Mouse (Mus musculus) cerebellum, adult 8-10 months (tissue): ENCODE data around the gene Soat1.
"Not testable (repeated sequence)": the region's sequence is repeated elsewhere in the genome, so short reads cannot be mapped to it uniquely, and the experiment has no call there.

Experiments
- DNase-seq: peaks from one replicate; pipeline ENCODE4 v3.0.0; 2022

The Soat1 gene

DNA sequence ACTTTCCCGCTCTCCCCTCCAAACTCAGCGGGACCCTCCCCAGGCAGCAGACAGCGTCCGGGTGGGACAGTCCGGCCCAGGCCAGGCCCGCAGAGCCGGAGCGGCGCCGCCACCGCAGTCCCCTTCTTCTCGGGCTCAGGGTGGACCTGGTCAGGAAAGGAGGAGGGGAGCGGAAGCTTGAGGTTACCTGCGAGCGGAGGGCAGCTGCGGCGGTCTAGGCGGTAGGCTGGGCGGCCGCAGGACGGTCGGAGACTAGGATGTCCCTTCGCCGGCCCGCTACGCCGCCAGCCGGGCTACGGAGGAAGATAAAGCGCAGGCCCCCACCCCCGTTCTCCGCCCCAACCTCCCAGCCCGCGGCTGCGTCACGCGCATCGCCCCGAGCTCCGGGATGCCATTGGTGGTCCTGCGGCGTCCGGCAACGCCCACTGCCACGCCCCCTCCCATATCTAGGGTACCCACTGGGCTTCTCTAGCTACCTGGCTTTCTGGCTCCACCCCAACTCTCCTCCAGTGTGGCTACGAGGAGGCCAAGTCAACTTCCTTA lies at the start of gene Soat1:
Soat1 (minus strand) TSS at position 371 of the 543 bp plus-strand sequence.
- DNase-seq: peak; percentile 72

GRCm38 (mm10) chr1:156523842-156524241 lies 49.7 kb upstream of the Soat1 start, which contains the start of gene Gm10031:
Gene Gm10031, plus strand, starts transcription at chr1:156524012.
- not testable (repeated sequence) for DNase-seq

DNA sequence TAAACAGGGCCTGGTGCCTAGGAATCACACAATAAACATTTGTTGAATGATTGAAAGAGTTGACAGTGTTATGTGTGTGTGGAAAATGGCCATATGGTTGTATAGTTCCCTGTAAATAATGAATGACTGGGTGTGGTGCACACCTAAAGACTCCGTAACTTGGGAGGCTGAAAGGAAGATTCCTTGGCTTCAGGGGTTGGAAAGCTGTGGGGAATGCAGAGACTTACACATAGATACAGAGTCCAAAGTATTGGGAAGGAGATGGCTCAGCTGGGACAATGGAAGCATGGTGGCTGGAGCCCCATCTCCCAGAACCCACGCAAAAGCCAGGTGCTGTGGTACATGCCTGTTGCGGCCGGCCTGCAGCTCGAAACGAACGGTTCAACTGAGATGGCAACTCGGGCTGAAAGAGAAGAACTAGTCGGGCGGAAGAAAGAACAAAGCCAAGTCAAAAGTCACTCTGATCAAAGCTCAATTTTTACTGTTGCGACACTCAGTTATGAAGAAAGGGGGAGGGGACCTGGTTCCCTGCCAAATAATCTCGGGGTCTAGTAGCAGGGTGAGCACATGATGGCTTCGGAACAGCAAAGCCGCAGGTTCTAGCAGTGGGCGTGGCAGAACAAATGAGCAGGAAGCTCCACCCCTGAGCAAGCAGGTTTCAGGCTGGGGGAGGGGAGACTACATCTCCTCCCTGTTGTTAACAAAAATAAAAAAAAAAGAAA lies 47.8 kb upstream of the Soat1 start:
- DNase-seq: no peak

- DNase-seq: no peak
Measured at GRCm38 (mm10) chr1:156520136-156520780, 46.1 kb upstream of the Soat1 start.

DNA sequence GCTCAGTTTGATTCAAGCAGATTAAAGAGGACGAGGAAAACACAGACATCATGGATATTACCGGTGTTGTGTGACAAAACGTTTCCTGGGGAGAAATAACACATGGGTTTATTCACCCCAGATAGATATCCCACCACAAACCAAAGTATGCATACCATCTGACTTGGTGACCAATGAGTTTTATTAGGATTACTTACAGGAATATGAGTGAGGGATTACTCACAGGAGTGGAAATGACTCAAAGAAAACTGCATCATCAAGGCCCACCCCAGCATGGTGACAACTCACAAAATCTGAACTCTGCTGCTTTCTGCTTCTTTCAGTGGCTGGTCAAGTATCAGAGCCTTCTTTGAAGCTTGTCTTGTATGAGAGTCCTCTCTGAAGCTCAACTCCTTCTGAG lies 33.6 kb upstream of the Soat1 start:
- DNase-seq: no peak

GRCm38 (mm10) chr1:156505901-156506300 lies 31.8 kb upstream of the Soat1 start:
- DNase-seq: no peak

- DNase-seq: no peak
Measured at GRCm38 (mm10) chr1:156504945-156505523, 30.9 kb upstream of the Soat1 start.

DNA sequence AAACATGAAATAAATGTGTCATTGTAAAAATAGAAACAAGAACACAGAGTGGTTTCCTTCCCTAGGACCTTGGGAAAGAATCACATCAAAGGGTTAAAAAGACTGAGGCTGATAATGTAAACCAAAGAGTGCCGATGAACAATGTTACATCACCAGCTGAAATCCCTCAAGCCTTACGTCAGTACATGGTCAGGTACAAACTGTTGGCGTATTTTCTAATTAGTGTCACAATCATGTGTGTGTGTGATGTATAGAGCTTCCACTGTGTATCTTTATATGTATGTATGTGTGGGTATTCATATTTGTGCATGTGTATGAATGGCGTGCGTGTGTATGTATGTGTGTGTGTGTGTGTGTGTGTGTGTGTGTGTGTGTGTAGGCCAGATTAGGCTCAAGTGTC lies 22.8 kb upstream of the Soat1 start:
- no peak for DNase-seq

DNA sequence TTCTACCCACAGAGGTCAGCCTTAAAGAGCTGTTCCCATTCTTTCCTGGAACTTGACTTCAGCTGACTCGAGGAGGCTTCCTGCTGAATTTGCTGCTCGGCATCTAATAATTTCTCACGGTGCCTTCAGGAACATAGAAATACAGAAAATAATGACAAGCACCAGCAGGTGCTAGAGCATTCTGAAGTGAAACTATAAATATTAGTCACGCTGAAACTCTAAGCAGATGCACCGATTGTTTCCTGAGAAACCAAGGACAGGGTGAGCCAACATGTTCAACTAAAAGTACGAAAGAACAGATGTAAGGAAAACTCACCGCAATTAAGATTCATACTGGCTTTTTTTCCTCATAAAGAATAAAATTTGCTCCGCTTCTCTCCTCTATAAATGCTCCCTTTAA lies 20.9 kb upstream of the Soat1 start:
- DNase-seq: no peak

GRCm38 (mm10) chr1:156491226-156491796 lies 17.2 kb upstream of the Soat1 start:
- DNase-seq: no peak

- DNase-seq: no peak
Measured at GRCm38 (mm10) chr1:156488031-156488430, 13.9 kb upstream of the Soat1 start.

- DNase-seq: no peak
Measured at GRCm38 (mm10) chr1:156487498-156487897, 13.4 kb upstream of the Soat1 start.

DNA sequence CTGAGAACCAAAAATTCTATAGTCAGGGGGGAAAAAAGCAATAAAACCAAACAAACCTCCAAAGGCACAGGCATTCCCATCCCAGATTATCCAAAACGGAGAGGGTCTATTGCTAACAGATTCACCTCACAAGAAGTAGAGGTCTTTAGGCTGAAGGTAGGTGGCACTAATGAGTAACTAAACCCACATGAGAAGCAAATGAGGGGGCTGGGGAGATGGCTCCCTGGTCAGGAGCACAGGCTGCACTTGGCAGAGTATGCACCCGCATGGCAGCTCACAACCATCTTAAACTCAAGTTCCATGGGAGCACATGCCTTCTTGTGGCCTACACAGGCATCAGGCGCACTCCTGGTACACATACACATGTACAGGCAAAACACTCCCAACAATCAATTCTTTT lies 7.7 kb upstream of the Soat1 start:
- DNase-seq: no peak

GRCm38 (mm10) chr1:156476535-156476934 lies 2.4 kb upstream of the Soat1 start:
- DNase-seq: no peak

- no peak for DNase-seq
Measured at GRCm38 (mm10) chr1:156476016-156476415, 1.9 kb upstream of the Soat1 start.

GRCm38 (mm10) chr1:156474854-156475253 lies 723 bp upstream of the Soat1 start:
- DNase-seq: no peak

- no peak for DNase-seq
Measured at GRCm38 (mm10) chr1:156473003-156473402, 1.1 kb downstream of the Soat1 start.

- DNase-seq: no peak
Measured at GRCm38 (mm10) chr1:156471955-156472354, 2.2 kb downstream of the Soat1 start.

DNA sequence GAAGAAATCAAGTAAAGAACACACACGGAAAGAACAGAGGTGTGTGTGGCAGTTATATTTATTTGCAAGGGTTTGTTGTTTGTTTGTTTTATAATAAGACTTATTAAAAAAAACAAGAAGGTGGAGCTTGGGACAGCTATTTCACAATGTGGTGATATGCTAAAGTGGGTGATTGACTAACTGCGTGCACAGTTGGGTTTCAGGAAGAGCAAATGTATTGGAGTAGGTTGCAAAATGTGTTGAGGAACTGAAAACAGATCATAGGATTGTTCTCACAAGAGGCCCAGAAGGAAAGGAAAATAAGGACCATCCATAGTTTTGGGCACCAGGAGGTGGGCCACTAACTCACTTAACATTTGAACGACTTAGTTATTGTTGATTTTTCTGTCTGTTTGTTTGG lies 3.1 kb downstream of the Soat1 start:
- no peak for DNase-seq

- no peak for DNase-seq
Measured at GRCm38 (mm10) chr1:156470557-156470956, 3.6 kb downstream of the Soat1 start.

GRCm38 (mm10) chr1:156468576-156468975 lies 5.6 kb downstream of the Soat1 start:
- no peak for DNase-seq

DNA sequence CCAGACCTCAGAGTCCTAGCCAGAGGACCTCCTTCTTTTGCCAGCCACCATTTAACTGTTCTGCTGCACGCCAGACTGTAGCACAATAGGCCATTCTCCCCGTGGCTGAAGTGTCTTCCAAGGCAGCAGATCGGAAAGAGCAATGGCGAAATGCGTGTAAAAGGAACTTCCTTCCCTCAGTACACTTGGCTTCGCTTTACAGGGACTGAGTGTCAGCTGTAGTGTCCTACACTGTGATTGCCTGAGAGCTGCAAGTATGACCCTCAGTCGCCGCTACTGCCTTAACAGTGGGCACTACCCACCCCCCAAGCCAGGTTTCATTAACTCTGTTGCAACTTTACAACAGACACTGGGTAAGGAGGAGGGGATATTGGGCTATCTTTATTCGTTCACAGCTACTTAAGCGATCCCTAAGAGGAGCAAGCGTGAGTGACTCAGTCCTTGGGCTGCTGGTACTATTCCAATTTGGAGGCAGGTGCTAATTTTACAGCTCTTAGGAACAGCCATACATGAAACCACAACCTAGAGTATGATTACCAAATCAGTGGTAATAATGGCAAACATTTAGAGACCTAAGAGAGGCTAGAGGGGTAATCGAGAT lies 6.4 kb downstream of the Soat1 start:
- DNase-seq: no peak

GRCm38 (mm10) chr1:156464963-156465362 lies 9.2 kb downstream of the Soat1 start:
- no peak for DNase-seq
